Mouse (Mus musculus): Measurements from ENCODE around the gene Etnk1.
"Not testable (repeated sequence)": the region's sequence is repeated elsewhere in the genome, so short reads cannot be mapped to it uniquely, and the experiment has no call there.

The Etnk1 gene

GRCm38 (mm10) chr6:143166452-143167357 is at the start of gene Etnk1:
TSS of gene Etnk1 (plus strand) at chr6:143167221.
- DNase-seq: peak; percentile 98

- no peak for DNase-seq
These were observed 47.7 kb upstream of the Etnk1 start for GRCm38 (mm10) chr6:143119325-143119724.

GRCm38 (mm10) chr6:143125721-143126120 is 41.3 kb upstream of the Etnk1 start:
- DNase-seq: no peak

- DNase-seq: no peak
These were observed 37.6 kb upstream of the Etnk1 start for GRCm38 (mm10) chr6:143129466-143129865.

GRCm38 (mm10) chr6:143129952-143130351 is 37.1 kb upstream of the Etnk1 start:
- no peak for DNase-seq

GRCm38 (mm10) chr6:143130411-143130810 is 36.6 kb upstream of the Etnk1 start:
- DNase-seq: no peak

- DNase-seq: no peak
These were observed 34.9 kb upstream of the Etnk1 start for GRCm38 (mm10) chr6:143131895-143132652.

GRCm38 (mm10) chr6:143133150-143133549 is 33.9 kb upstream of the Etnk1 start:
- DNase-seq: no peak

- DNase-seq: no peak
These were observed 31.9 kb upstream of the Etnk1 start for GRCm38 (mm10) chr6:143135097-143135496.

GRCm38 (mm10) chr6:143136688-143137087 is 30.3 kb upstream of the Etnk1 start:
- DNase-seq: no peak

GRCm38 (mm10) chr6:143137341-143137740 is 29.7 kb upstream of the Etnk1 start:
- no peak for DNase-seq

- no peak for DNase-seq
These were observed 27.6 kb upstream of the Etnk1 start for GRCm38 (mm10) chr6:143139417-143139816.

GRCm38 (mm10) chr6:143140884-143141283 is 26.1 kb upstream of the Etnk1 start:
- no peak for DNase-seq

GRCm38 (mm10) chr6:143141624-143142592 is 25.1 kb upstream of the Etnk1 start:
- DNase-seq: not testable (repeated sequence)

- no peak for DNase-seq
These were observed 24.2 kb upstream of the Etnk1 start for GRCm38 (mm10) chr6:143142861-143143260.

- no peak for DNase-seq
These were observed 23.7 kb upstream of the Etnk1 start for GRCm38 (mm10) chr6:143143321-143143720.

GRCm38 (mm10) chr6:143143775-143144273 is 23.2 kb upstream of the Etnk1 start:
- peak; percentile 8 for DNase-seq

- DNase-seq: no peak
These were observed 22.5 kb upstream of the Etnk1 start for GRCm38 (mm10) chr6:143144556-143144955.

- DNase-seq: no peak
These were observed 22.0 kb upstream of the Etnk1 start for GRCm38 (mm10) chr6:143145051-143145450.

- no peak for DNase-seq
These were observed 20.3 kb upstream of the Etnk1 start for GRCm38 (mm10) chr6:143146756-143147155.

GRCm38 (mm10) chr6:143148868-143149267 is 18.2 kb upstream of the Etnk1 start:
- DNase-seq: no peak

GRCm38 (mm10) chr6:143149766-143150291 is 17.2 kb upstream of the Etnk1 start:
- DNase-seq: no peak

All from right cerebral cortex, adult 18-20 months (tissue).